Comparison of ENCODE assay signal across 8 mouse cellular contexts in the genomic region with DNA sequence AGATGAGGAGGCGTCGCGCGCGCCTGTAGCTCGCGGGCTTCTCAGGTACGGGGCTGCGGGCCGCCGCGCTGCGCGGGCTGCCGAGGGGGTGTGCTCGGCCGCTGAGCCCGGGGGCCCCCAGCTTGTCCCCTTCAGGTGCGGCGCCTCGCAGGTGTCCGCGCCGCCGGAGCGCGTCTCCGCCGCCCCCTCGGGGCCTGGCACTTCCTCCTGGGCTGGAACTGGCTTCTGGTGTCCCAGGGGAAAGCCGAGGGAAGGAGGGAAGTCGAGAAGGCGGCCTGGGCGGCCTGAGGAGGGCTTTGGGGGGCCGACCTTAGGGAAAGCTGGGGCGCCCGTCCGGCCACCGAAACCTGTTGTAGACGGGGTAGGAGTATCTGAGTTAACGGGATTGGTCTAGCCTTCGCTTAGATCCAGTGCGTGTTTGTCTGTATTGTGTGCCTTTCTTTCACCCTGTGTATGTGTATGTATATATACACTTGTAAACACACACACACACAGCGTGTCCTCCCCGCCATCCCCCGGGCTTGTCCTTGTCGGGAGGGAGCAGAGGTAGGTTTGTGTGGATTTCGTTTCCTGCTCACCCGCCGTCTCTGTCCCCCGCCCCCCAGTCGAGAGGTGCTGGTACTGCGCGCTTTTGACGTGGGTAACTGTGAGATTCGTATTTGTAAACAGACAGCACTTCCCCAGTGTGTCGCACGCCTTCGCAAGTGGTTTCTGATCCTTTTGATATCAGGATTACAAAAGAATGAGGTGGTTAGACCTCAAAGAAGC. TPM values are rescaled to one million over a fixed set of nuclear protein-coding genes. Genes with fewer than 3 reads are reported as not detected.
A peak's percentile ranks its signal among the peaks of the same experiment; 100 is the strongest.
DNase-seq lines count a peak whose midpoint lies in the region; ATAC-seq lines count a peak whose summit lies in the region.

No protein-coding gene starts in this region.

- under 1% methylated on average over 43 of the region's 59 CpGs for WGBS in hindbrain, embryonic 15.5 days

- peak overlapping the region; percentile 86 for H3K9ac ChIP-seq in hindbrain, embryonic 15.5 days

- peak overlapping the region; percentile 82 for H3K4me2 ChIP-seq in hindbrain, embryonic 15.5 days

- H3K4me1 ChIP-seq in hindbrain, embryonic 15.5 days (replicated peaks), result peaks cover 14% of the 10 kb centered on the region

- ATAC-seq in hindbrain, embryonic 15.5 days (ENCODE audit: low FRiP score, low read depth), result peak; percentile 63

- H3K27ac ChIP-seq in hindbrain, embryonic 15.5 days (replicated peaks), result peak overlapping the region; percentile 100

- no peaks in the 10 kb centered on the region for H3K36me3 ChIP-seq in hindbrain, embryonic 15.5 days

- DNase-seq in WW6 (ENCODE audit: low read depth, low spot score), result peak; percentile 40
- peak; percentile 70 to 77 for DNase-seq in cerebellum, postnatal 25 days
- DNase-seq in frontal cortex, postnatal 36 days (ENCODE audit: low spot score in 2 of 2), result peak; percentile 42 to 43
- peak; percentile 39 to 54 for DNase-seq in left cerebral cortex, adult 18-20 months (ENCODE audit: low spot score in 2 of 2)
- peak; percentile 68 to 78 for DNase-seq in lung, postnatal 4 days
- DNase-seq in retina, postnatal 1 day, result peak; percentile 70
- peak; percentile 29 for DNase-seq in urinary bladder, adult 2 months (ENCODE audit: low spot score)

- H3K4me3 ChIP-seq in hindbrain, embryonic 15.5 days, result peak overlapping the region; percentile 81

- no peaks in the 10 kb centered on the region for H3K27me3 ChIP-seq in hindbrain, embryonic 15.5 days

- no peaks in the 10 kb centered on the region for H3K9me3 ChIP-seq in hindbrain, embryonic 15.5 days

RNA-seq across cellular contexts. Expression of gene Tut4, which starts 1.1 kb away (rescaled TPM):
- 47.1 and 49.3 TPM in 2 replicates for polyA plus RNA-seq in hindbrain, embryonic 15.5 days (2015; fragmentation: Nextera tagmentation; extraction: Ambion mirVana)
- 10 to 100 TPM; 29.3 to 38.3 TPM for total RNA-seq in left cerebral cortex, adult 18-20 months (2021)
- polyA plus RNA-seq in urinary bladder, adult 2 months (2012; rRNA removed), result 37.9 and 44.8 TPM in 2 replicates

RNA-seq across cellular contexts. Expression of gene Gpx7, which starts 53.6 kb away (rescaled TPM):
- 32.3 and 34.0 TPM in 2 replicates for polyA plus RNA-seq in hindbrain, embryonic 15.5 days (2015; fragmentation: Nextera tagmentation; extraction: Ambion mirVana)
- 1 to 10 TPM; 3.5 to 5.3 TPM for total RNA-seq in left cerebral cortex, adult 18-20 months (2021)
- 34.5 and 34.8 TPM in 2 replicates for polyA plus RNA-seq in urinary bladder, adult 2 months (2012; rRNA removed)

Comparison
In these comparisons a context has a peak if more than half of its experiments do, and no peak if none do; other contexts are left out.
1. Peak in every context shown above with its lines: DNase-seq, ATAC-seq, H3K4me3 ChIP-seq and H3K27ac ChIP-seq.